Mouse (Mus musculus) kidney, embryonic 16.5 days (tissue): Measurements from ENCODE around the gene Gm10563. TPM values are rescaled to one million over a fixed set of nuclear protein-coding genes. Genes with fewer than 3 reads are reported as not detected.
"Not testable (repeated sequence)": the region's sequence is repeated elsewhere in the genome, so short reads cannot be mapped to it uniquely, and the experiment has no call there.

ENCODE experiments used
- ATAC-seq: fragments of 200-750 bp; cut with Nextera tagmentation; 2 replicates; pipeline ENCODE4 v1.8.0; 2017; ENCODE audit warnings: moderate TSS enrichment; ENCODE audit not compliant: low FRiP score, low TSS enrichment
- H3K27ac ChIP-seq: fragments of 300-500 bp; sonication (generic); 2 replicates; pipeline ENCODE4 v1.5.1; 2014; ENCODE audit warnings: low read length
- H3K27me3 ChIP-seq: fragments of 300-500 bp; sonication (generic); 2 replicates; pipeline ENCODE4 v1.6.1; 2014; ENCODE audit warnings: low read length, control low read depth, mixed read lengths; ENCODE audit not compliant: insufficient read depth
- H3K36me3 ChIP-seq: fragments of 300-500 bp; sonication (generic); 2 replicates; pipeline ENCODE4 v1.6.1; 2014; ENCODE audit warnings: low read length, control low read depth, mixed read lengths; ENCODE audit not compliant: insufficient read depth
- H3K4me1 ChIP-seq: fragments of 300-500 bp; sonication (generic); 2 replicates; pipeline ENCODE4 v1.6.1; 2014; ENCODE audit warnings: low read length, control low read depth, mixed read lengths; ENCODE audit not compliant: insufficient read depth
- H3K4me2 ChIP-seq: fragments of 300-500 bp; sonication (generic); replicated peaks from 2 replicates; pipeline ENCODE4 v1.6.1; 2014; ENCODE audit warnings: low read depth, low read length
- H3K4me3 ChIP-seq: fragments of 300-500 bp; sonication (generic); 2 replicates; pipeline ENCODE4 v1.5.1; 2014; ENCODE audit warnings: mild to moderate bottlenecking, low read length
- H3K9ac ChIP-seq: fragments of 300-500 bp; sonication (generic); replicated peaks from 2 replicates; pipeline ENCODE4 v1.6.1; 2014; ENCODE audit warnings: low read length
- H3K9me3 ChIP-seq: fragments of 300-500 bp; sonication (generic); 2 replicates; pipeline ENCODE4 v1.6.1; 2016; ENCODE audit warnings: low read length, control low read depth
- WGBS: fragments of 180-500 bp; shearing (Covaris S2); extraction: QIAGEN DNeasy Blood & Tissue Kit; methylation state at CpG from one replicate; pipeline ENCODE4 v1.1.7; 2014; 5-methylcytosine and 5-hydroxymethylcytosine counted together
- polyA plus RNA-seq: library from polyadenylated mRNA; unstranded; fragments of >200 nt; fragmentation: Nextera tagmentation; extraction: Ambion mirVana; gene quantifications from 2 replicates; pipeline ENCODE4 v1.2.1, GENCODE M21; 2015

The Gm10563 gene
- polyA plus RNA-seq, 1 experiment from 2014 or later, result not detected

GRCm38 (mm10) chr4:155670236-155670635 lies 25.0 kb upstream of the Gm10563 start:
- not testable (repeated sequence) for H3K9ac ChIP-seq, H3K4me2 ChIP-seq, H3K9me3 ChIP-seq, H3K4me3 ChIP-seq, H3K4me1 ChIP-seq, H3K36me3 ChIP-seq, H3K27me3 ChIP-seq, ATAC-seq, H3K27ac ChIP-seq
- 74% methylated on average over 4 of the region's 4 CpGs for WGBS

- Histone ChIP-seq H3K9ac (peak overlapping the region; percentile 91; the same call in 1 of the 2 replicates), H3K4me3 (peak overlapping the region; percentile 95), H3K9me3 (no peaks in the 10 kb centered on the region), H3K36me3 (0 out of 2 replicates have a peak, but pooled peaks cover 2% of the 10 kb centered on the region), H3K4me1 (peaks cover 7% of the 10 kb centered on the region), H3K27ac (no peak overlapping the region), H3K4me2 (peak overlapping the region; percentile 93), H3K27me3 (no peaks in the 10 kb centered on the region)
- ATAC-seq, result peak; percentile 14; the same call in 1 of the 2 replicates
- WGBS, result 1% methylated on average over 8 of the region's 8 CpGs
Measured at GRCm38 (mm10) chr4:155669598-155670075, 24.4 kb upstream of the Gm10563 start.

GRCm38 (mm10) chr4:155668689-155669597 lies 23.7 kb upstream of the Gm10563 start, which contains the start of gene Mib2:
Mib2 (minus strand) TSS chr4:155669198.
- Histone ChIP-seq H3K27me3 (no peaks in the 10 kb centered on the region), H3K9me3 (no peaks in the 10 kb centered on the region), H3K9ac (peak within 1 kb of the TSS; percentile 91), H3K36me3 (peaks cover 5% of the 10 kb centered on the region; the same call in 1 of the 2 replicates), H3K4me1 (peaks cover 7% of the 10 kb centered on the region), H3K27ac (peak within 1 kb of the TSS; percentile 84), H3K4me3 (peak within 1 kb of the TSS; percentile 95), H3K4me2 (peak within 1 kb of the TSS; percentile 93)
- peak; percentile 98 for ATAC-seq
- WGBS, result under 1% methylated on average over 73 of the region's 73 CpGs

GRCm38 (mm10) chr4:155666903-155667302 lies 21.7 kb upstream of the Gm10563 start:
- Histone ChIP-seq H3K9ac (no peak overlapping the region), H3K36me3 (peaks cover 5% of the 10 kb centered on the region; the same call in 1 of the 2 replicates), H3K4me2 (no peak overlapping the region), H3K9me3 (no peaks in the 10 kb centered on the region), H3K4me3 (no peak overlapping the region), H3K27me3 (no peaks in the 10 kb centered on the region), H3K4me1 (peaks cover 7% of the 10 kb centered on the region), H3K27ac (0 out of 2 replicates have a peak overlapping the region, but pooled peaks have one; percentile 29)
- ATAC-seq, result no peak

DNA sequence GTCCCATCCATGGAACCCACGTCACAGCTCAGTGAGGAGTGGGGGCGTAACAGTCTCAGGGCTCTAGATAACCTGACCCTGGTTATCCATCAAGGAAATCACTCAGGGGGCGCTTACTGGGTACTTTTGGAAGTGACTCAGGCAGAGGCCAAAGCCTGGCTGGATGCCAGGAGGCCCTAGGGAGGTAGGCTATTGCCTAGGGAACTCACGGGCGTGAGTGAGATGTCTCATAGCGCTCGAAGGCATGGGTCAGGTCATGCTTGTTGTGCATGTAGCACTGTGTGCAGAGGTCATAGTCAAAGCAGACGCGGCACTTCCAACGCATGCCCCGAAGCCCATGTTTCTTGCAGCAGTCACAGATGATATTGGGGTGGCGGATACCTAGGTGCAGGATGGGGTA lies 15.4 kb upstream of the Gm10563 start:
- 75% methylated on average over 12 of the region's 12 CpGs for WGBS
- Histone ChIP-seq H3K4me1 (no peaks in the 10 kb centered on the region), H3K4me3 (no peak overlapping the region), H3K9me3 (no peaks in the 10 kb centered on the region), H3K27me3 (no peaks in the 10 kb centered on the region), H3K36me3 (peaks cover 8% of the 10 kb centered on the region; the same call in 1 of the 2 replicates), H3K27ac (no peak overlapping the region), H3K4me2 (no peak overlapping the region), H3K9ac (no peak overlapping the region)
- ATAC-seq, result no peak

- ATAC-seq, result no peak
- 95% methylated on average over 9 of the region's 10 CpGs for WGBS
- Histone ChIP-seq H3K27me3 (peaks cover 1% of the 10 kb centered on the region; the same call in 1 of the 2 replicates), H3K27ac (no peak overlapping the region), H3K4me2 (no peak overlapping the region), H3K36me3 (peaks cover 4% of the 10 kb centered on the region; the same call in 1 of the 2 replicates), H3K9me3 (no peaks in the 10 kb centered on the region), H3K4me1 (peaks cover 14% of the 10 kb centered on the region), H3K9ac (no peak overlapping the region), H3K4me3 (no peak overlapping the region)
Measured at GRCm38 (mm10) chr4:155658961-155659360, 13.8 kb upstream of the Gm10563 start.

DNA sequence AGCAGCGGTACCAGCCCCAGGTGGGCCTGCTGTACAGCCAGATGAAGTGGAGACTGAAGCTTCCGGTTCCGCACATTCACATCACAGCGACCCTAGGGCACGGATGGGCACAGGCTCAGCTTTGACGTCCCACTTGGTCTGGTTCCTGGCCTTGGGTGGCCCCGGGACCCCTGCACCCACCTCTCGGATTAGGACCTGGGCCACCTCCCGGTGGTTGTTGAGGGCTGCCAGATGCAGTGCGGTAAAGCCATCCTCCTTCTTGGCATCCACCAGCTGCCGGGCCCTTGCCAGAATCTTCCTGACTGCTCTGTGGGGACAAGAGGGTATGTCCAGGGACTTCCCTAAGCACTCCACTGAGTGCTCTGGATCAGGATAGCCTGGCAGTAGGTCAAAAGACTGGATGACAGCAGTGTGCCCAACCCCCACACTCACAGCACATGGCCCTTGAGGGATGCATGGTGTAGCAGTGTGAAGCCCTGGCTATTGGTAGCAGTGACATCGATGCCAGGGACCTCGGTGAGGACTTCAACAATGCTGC lies 11.1 kb upstream of the Gm10563 start:
- H3K27me3 ChIP-seq, result peaks cover 15% of the 10 kb centered on the region
- H3K4me3 ChIP-seq, result no peak overlapping the region
- H3K36me3 ChIP-seq, result peaks cover 7% of the 10 kb centered on the region; the same call in 1 of the 2 replicates
- no peak overlapping the region for H3K27ac ChIP-seq
- no peak for ATAC-seq
- no peak overlapping the region for H3K9ac ChIP-seq
- no peaks in the 10 kb centered on the region for H3K9me3 ChIP-seq
- no peak overlapping the region for H3K4me2 ChIP-seq
- WGBS, result 92% methylated on average over 13 of the region's 13 CpGs
- H3K4me1 ChIP-seq, result peaks cover 39% of the 10 kb centered on the region

- peak overlapping the region; percentile 53 for H3K4me3 ChIP-seq
- H3K27ac ChIP-seq, result no peak overlapping the region
- 2% methylated on average over 52 of the region's 52 CpGs for WGBS
- H3K36me3 ChIP-seq, result peaks cover 22% of the 10 kb centered on the region
- peak; percentile 57; the same call in 1 of the 2 replicates for ATAC-seq
- no peaks in the 10 kb centered on the region for H3K9me3 ChIP-seq
- peak overlapping the region; percentile 71 for H3K4me2 ChIP-seq
- H3K4me1 ChIP-seq, result peaks cover 43% of the 10 kb centered on the region
- H3K9ac ChIP-seq, result peak overlapping the region; percentile 73
- peaks cover 15% of the 10 kb centered on the region for H3K27me3 ChIP-seq
Measured at GRCm38 (mm10) chr4:155654456-155655298, 9.5 kb upstream of the Gm10563 start.

- peaks cover 43% of the 10 kb centered on the region for H3K4me1 ChIP-seq
- H3K36me3 ChIP-seq, result peaks cover 25% of the 10 kb centered on the region
- H3K9ac ChIP-seq, result peak overlapping the region; percentile 73
- peak overlapping the region; percentile 53 for H3K4me3 ChIP-seq
- ATAC-seq, result 0 out of 2 replicates have a peak, but pooled peaks have one; percentile 3
- peak overlapping the region; percentile 71 for H3K4me2 ChIP-seq
- WGBS, result 0% methylated on average over 6 of the region's 6 CpGs
- no peak overlapping the region for H3K27ac ChIP-seq
- H3K27me3 ChIP-seq, result peaks cover 15% of the 10 kb centered on the region
- H3K9me3 ChIP-seq, result no peaks in the 10 kb centered on the region
Measured at GRCm38 (mm10) chr4:155654183-155654455, 8.9 kb upstream of the Gm10563 start.
